Mouse (Mus musculus) kidney, postnatal 14 days (tissue): Measurements from ENCODE around the gene Znhit1.

Experiments used
- DNase-seq: peaks from one replicate; pipeline ENCODE4 v3.0.0; 2022; ENCODE audit warnings: mixed read lengths

The Znhit1 gene

DNA sequence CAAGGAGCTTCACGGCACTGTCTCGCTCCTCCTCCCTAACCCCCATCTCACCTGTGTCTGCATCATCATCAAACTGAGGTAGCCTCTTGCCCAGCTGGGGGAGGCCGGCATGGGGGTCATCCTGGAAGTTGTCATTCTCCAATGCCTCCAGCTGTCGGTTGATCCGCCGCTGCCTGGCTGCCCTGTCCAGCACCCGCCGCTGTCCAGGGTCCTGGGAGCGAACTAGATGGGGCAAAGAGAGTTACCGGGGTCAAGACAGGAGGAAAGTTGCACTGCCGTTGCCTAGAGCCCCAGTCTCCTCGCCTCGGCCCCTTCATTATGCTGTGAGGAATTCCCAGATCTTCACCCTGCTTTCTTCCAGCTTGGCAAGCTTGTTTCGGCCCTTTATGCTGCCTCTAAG, 3.0 kb downstream of the Znhit1 start:
- no peak for DNase-seq

DNA sequence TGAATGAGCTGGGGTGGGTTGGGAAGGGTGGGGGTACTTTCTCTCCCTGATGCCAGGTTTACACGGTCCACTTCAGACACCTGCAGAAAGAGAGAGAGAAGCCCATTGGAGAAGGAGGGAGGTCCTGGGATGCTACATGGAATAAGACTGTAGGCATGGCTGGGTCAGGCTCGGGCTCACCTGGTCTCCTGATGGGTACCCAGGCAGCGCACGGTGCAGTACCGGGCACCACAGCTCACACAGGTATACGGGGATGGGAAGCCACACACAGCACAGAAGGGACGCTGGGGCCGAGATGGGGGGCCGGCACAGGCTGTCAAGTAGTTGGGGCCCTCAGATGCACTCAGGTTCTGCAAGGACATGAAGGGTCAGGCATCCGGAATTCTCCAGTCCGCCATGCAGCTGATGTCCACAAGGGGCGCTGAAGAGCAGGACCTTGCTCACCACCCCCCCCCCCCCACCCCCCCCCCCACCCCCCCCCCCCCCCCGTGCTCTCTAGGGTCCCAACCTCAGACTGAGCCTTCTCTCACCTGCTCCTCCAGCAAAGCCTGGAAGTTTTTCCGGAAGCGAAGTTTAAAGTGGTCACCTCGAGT, 5.4 kb downstream of the Znhit1 start:
- peak; percentile 55 for DNase-seq

DNA sequence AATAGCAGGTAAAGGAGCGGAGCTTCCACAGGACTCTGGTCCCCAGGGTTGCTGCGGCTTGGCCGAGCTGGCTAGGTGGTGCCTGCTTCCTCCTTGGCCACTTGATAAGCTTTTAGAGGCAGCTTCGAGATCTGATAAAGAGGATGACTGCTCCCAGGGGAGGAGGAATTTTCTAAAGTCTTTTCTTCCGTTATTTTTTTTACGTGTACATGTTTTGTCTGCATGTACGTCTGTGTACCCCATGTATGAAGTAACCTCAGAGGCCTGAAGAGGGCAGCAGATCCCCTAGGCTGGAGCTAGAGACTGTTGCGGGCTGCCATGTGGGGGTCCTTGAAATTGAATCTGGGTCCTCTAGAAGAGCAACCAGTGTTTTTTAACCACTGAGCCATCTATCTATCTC, 6.8 kb downstream of the Znhit1 start:
- DNase-seq: no peak

DNA sequence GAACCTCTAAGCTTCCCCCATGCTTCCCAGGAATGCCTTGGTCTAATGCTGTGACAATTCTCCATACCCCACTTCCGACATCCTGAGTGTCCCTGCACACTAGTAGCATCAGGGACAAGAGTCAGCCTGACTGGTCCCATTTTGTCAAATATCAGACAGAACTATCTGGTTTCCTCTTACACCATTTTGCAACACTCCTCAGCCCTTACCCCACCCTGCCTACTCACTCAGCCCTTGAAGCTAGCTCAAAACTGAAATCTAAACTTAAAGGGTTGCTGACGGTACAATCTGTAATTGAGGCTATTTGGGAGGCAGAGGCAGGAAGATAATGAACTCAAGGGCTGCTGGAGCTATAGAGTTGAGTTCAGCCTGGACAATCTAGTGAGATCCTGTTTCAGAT, 8.1 kb downstream of the Znhit1 start:
- DNase-seq: no peak

DNA sequence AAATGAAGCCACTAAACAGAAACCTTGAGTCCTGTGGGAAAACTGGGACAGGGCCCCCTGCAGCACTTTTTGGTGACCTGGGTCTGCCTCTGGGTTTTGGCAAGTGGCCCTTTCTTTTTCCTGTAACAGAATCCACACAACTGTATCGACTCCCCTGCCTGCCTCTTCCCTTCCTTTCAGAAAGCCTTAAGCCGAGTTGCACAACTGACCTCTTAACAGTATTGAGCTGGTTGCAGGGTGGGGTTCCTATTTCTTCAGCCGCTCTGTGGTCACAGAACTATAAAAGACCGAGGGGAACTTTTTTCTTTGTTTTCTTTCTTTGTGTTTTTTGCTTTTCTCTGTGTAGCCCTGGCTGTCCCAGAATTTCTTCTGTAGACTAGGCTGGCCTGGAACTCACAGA, 10.1 kb downstream of the Znhit1 start:
- DNase-seq: no peak

DNA sequence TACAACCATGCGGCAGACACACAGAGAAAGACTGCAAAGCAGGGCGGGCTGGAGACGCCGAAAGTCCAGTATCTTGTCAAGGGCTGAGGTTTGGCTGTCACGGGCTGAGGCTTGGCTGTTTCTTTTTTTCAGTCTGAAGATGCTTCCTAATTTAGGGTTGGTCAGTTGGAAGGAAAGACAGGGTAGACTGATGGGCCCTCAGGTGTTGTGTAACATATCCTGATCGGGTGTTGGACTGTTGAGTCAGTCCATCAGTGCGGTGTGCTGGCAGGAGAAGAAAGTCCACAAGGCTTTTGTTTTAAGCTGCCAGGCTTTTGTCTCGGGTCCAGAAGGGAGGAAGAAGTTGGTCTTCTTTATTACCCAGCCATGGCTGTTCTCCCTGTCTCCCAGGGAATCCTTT, 14.2 kb downstream of the Znhit1 start:
- no peak for DNase-seq

DNA sequence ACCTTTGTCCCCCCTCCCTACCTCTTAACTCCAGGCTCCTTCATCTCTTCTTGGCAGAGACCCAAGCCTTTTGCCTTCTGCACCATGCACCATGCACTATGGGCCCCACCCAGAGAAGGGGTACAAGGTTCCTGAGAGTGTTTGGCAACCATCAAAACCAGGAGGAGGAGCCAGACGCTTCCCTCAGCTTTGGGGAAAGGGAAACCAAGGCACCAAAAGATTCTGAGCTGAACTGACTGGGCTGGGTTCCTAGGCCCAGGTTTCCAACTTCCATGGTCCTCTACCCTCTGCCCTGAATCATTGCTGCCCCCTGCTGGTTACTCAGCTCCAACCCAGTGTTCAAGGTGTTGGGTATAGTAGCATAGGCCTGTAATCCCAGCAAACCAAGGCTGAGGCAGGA, 17.1 kb downstream of the Znhit1 start:
- peak; percentile 82 for DNase-seq

DNA sequence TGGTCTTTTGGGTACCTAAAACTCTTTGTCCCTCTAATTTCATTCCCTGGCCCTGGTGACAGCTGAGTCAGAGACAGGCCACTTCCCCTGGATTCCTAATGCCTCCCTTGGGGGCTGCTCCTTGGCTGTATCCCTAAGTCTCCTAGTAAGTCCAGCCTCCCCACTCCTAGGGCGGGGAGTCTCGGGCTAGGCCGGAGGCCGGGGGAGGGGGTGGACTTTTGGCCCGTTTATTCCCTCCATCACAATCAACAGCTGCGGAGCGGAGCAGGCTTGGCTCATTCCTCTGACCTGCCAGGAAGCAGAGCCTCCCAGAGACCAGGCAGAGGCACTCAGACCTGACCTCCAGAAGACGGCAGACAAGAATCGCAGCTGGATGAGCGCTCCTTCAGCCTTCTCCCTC, 20.2 kb downstream of the Znhit1 start:
- DNase-seq: peak; percentile 93

DNA sequence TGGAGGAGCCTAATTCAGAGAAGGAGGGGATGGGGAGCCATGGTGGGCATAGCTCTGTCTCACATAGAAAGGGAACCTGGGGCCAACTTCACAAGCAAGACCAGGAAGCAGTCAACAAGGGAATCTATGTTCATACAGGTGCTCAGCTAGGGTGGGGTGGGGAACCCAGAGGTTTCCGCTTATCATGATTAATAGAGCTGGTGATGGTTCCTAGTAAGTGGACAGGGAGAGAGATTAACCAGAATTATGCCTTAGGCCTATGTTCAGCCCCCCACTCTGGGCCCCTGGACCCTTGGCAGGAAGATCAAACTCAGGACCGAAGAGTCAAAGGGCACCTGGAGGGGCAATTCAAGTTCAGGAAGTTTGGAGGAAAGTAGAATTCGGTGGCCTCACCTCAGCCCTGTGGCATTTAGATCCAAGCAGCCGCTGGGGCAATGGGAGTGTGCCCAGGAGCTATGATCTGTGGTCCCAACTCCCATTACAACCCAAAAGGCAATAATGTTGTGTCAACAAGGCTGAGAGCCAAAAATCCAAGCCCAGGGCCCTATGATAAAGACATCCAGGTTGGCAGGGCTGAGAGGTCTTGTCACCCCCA, 20.9 kb downstream of the Znhit1 start:
- DNase-seq: peak; percentile 44

DNA sequence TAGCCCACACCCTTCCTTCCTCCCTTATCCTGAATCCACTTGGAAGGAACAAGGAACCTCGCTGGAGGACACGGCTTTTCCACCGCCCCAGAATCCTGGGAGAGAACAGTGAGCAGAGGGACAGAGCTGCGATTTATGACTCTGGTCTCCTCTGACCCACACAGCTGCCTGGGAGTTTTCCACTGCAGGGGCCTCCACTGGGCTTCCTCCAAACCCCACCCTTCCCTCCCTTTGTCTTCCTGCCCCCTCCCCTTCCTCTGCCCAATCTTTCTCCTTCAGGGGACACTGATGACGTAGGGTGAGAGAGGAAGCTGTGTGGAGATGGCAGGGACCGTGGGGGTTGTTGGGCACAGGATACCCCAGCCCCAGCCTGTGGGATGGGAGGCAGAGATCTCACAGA, 21.5 kb downstream of the Znhit1 start, which contains the start of gene Cldn15:
TSS of gene Cldn15 (plus strand) at position 286 of the 400 bp plus-strand sequence.
- DNase-seq: peak; percentile 87

DNA sequence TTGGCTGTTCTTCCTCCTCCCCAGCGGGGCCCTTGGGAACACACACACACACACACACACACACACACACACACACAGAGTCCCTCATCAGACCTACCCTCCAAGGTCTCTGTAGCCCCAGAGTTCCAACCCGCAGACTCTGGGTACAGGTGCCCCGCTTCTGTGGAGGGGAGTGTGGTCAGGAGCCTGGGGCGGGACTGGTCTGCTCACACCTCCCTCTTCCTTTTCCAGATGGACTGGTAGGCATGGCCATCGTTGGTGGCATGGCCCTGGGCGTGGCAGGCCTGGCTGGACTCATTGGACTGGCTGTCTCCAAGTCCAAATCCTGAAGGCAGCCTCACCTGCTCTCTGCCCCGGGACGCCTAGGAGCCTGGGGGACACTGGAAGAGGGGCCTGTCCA, 22.1 kb downstream of the Znhit1 start:
- peak; percentile 37 for DNase-seq

DNA sequence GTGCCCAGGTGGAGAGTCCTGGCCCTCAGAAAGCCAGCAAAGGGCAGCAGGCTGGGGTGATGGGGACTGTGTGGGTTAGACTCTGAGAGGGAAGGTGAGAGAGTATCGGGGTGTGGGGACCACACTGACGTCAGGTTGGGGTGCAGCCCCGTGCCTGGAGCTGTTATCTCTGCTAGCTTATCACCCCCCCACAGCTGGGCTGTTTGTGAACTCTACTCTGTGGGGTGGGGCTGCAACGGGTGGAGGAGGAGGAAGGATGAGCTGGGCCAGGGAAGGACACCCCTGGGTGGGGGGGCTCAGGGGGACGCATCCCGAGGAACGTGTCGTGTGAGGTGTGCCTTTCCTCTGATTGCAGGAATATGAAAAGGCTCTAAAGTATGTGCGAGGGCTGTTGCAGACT, 22.6 kb downstream of the Znhit1 start:
- no peak for DNase-seq

DNA sequence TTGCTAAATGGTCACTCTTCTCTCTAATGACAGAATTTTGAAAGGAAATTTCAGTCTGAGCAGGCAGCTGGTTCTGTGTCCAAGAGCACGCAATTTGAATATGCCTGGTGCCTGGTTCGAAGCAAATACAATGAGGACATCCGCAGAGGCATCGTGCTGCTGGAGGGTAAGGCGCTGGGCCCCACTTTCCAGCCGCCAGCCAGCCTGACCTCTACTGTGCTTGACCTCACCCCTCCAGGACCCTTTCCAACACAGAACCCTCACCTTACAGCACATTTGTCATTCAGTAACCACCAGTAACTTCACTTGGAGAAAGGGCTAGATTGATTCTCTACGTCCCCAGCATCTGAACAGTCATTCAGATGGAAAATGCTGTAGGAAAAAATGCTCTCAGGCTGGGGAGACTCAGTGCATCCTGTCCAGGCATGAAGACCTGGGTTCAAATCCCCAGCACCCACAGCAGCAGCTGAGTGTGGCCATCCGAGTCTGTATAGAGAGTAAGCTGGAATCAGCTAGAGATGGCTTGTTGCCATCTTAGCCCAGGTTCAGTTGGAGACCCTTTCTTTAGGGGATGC, 24.8 kb downstream of the Znhit1 start:
- no peak for DNase-seq

DNA sequence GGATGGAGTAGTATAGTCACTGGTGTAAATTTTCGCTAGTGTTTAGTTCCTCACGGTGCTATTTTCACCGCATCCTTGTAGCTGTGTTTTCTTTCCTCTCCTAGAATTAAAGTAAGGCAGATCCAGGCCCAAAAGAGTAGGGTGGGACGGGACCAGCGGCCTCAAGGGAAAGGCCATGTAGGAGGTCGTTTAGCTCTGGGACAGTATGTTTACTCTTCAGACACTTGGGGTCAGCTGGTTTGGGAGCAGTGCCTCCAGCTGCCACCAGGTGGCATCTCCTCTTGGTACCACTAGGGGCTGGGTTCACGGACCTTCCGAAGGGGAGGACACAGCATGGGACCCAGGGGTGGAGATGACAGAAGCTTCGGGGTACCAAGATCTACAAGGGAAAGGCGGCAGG, 25.3 kb downstream of the Znhit1 start:
- DNase-seq: peak; percentile 88

DNA sequence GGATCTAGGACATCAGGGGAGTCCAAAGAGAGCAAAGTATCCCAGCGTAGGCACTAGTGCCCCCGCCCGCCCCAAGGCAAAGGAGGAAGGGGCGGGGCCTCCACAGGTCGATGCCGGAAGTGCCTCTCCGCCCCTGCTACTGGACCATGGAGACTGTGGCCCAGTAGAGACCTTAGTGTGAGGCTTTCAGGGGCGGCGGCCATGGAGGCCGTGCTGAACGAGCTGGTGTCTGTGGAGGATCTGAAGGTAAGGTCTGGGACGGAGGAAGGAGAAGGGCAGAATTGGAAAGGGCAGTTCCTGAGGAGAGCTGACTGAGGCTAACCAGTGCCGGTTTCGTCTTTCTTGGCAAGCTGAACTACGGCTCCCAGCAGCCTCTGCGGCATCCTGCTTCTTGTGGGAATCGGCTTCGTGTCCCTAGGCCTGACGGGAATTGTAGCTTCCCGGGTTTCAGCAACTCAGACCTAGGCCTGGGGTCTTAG, 25.8 kb downstream of the Znhit1 start:
- DNase-seq: peak; percentile 94

DNA sequence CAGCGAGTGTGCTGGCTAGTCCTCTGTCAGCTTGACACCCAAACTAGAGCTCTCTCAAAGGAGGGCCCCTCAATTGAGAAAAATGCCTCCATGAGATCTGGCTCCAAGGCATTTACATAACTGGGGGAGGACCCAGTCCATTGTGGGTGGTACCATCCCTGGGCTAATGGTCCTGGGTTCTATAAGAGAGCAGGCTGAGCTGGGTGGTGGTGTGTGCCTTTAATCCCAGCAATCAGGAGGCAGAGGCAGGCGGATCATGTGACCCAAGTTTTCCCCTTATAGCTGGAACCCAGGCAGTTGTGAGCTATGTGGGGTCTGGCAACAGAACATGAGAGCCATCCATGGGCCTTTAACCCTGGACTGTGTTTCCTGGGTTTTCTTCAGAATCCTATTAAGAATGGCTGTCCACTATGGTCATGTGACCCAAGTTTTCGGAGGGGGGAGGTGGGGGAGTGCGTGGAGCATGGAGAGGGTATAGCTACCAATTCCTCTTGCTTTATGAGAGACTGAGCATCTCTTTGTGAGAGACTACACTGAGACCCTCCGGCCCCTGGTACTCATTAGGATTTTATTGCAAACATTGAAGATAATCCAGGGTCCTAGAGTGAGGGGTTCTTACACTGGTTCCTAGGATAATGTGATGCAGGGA, 26.4 kb downstream of the Znhit1 start:
- no peak for DNase-seq

DNA sequence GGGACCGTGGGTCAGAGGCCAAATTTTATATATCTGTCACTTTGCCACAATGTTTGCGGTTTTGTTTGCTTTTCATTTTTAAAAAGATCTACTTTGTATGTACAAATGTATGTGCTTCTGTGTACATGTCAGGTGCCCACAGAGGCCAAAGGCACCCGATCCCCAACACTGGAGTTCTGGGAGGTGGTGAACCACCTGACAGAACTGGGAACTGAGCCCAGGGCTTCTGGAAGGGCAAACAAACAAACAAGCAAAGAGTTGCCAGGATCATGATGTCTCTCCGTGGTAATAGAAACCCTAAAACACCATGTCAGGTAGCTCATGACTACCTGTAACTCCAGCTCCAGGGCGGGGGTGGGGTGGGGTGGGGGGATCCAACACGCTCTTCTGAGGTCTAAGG, 27.8 kb downstream of the Znhit1 start:
- peak; percentile 65 for DNase-seq

DNA sequence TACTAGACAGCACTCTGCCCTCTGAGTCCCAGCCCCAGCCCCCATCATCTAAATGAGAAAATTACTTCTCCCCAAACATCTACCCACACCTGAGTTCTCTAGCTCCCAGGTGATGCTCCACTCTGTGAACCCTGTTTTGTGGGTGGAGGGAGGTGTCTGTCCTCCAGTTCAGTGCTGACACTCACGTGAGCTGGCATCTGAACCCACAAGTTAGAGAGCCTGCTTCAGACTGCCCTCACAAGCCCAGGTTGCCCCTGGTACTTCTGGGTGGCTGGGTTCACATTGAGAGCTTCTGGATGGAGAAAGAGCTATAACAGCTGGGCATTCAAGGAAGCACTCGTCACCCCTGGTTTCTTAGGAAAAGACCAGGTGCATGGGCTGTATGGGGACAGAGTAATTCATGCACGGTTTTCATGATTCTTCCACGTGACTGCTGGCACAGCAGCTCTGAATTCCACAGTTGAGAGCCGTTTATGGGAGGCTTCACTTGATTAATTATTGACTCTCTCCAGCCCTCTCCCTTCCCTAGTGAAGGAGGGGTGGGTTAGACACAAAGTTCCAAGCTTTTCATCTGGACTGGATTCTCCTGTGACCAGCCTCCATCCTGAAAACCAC, 28.7 kb downstream of the Znhit1 start:
- peak; percentile 85 for DNase-seq

DNA sequence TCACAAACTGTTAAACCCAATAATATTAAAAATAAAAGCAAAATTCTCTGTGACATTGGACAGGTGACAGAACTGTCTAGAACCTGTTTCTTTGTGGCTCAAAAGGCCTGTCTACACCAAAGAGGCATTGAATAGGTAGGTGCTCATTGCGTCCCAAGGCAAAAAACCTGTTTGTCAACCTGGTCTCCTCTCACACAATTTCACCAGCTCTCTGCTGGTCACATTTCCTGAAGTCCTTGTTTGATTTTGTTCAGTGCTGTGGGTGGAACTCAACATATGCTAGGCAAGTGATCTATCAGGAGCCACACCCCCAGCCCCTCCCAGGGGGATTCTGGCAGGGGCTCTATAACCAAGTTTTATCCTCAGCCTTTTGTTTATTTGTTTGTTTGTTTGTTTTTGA, 30.6 kb downstream of the Znhit1 start:
- no peak for DNase-seq

DNA sequence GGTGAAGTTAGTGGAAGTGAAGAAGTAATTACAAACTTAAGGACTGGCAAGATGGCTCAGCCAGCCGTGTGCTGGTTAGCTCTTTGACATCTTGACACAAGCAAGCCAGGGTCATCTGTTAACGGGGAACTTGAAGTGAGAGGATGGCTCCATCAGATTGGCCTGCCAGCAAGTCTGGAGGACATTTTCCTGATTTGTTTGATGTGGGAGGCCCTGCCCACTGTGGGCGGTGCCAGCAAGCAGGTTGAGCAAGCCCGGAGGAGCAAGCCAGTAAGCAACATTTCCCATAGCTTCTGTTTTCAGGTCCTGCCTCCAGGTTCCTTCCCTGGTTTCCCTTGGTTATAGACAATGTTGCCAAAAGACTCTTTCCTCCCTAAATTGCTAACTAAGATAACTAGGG, 32.2 kb downstream of the Znhit1 start:
- no peak for DNase-seq

DNA sequence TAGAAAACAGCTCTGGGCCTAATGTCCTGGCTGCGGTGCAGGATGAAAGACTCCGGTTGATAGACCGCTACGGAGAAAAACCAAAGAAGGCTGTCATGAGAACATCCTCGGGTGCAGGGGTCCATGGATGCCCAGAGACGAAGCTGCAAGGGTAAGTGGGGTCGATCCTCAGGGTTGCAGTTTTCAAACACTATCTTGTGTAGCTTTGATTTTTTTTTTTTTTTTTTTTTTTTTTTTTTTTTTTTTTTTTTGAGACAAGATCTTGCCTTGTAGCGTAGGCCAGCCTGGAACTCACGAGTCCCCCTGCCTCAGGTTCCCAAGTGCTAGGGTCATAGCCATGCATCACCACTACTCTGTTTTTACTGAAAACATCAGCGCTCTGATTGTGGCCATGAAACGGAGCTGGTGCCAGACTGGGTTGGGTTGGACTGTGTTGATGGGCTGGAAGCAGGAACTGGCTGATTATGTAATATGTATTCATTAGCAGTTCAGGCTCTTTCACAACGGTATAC, 34.3 kb downstream of the Znhit1 start:
- DNase-seq: peak; percentile 56

DNA sequence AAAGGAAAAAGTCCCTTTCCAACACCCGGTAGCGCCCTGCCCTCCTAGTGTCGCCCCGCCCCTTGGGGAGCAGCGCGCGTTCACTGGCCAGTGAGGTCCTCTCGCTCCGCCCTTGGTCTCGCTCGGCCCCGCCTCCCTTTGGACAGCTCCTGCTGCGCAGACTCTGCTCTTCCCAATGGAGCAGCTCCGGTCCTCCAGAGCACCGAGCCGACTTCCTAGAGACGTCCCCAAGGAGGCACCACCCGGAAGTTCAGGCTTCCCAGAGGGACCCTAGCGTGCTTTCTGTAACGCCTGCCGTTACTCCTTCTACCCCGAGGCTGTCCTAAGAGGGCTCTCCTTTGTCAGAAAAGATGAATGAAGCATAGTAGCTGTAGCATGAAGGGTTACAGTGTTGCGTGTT, 34.8 kb downstream of the Znhit1 start, which contains the start of gene Fis1:
TSS of gene Fis1 (plus strand) at position 261 of the 400 bp plus-strand sequence.
- DNase-seq: peak; percentile 98

DNA sequence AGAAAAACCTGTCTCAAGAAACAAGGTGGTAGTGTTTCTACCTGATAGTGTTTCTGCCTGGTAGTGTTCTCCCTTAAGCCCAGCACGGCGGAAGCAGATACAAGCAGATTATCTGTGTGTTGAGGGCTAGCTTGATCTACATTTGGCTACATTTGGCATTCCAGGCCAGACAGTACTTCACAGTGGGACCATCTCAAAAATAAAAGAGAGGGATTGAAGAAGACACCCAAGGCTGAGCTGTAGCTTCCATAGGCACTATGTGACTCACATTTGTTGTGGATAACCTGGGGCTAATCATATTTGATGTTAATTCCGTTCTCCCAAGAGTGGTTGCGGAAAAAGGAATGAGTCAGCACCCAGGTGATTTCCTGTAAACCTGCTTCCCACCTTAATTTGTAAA, 35.7 kb downstream of the Znhit1 start:
- no peak for DNase-seq
